Comparison of ENCODE assay signal across 32 mouse cellular contexts in genomic region chr10:40130126-40130525, GRCm38 (mm10). TPM values are rescaled to one million over a fixed set of nuclear protein-coding genes. Genes with fewer than 3 reads are reported as not detected.
A peak's percentile ranks its signal among the peaks of the same experiment; 100 is the strongest.
DNase-seq lines count a peak whose midpoint lies in the region; ATAC-seq lines count a peak whose summit lies in the region.
"Had no signal": no experiment of that assay in that cellular context is flagged by ENCODE, and none has a peak within 500 bp of the region (broad histone marks: within the 10 kb centered on the region; RNA-seq: fewer than 3 reads in every experiment).

No protein-coding gene starts in this region.

- 76% methylated on average over 1 of the region's 1 CpGs for WGBS in heart, embryonic 10.5 days
- 74% methylated on average over 1 of the region's 1 CpGs for WGBS in heart, embryonic 12.5 days
- 84% methylated on average over 1 of the region's 1 CpGs for WGBS in liver, embryonic 15.5 days (ENCODE audit: insufficient replicate concordance)
- WGBS in forebrain, embryonic 13.5 days, result 95% methylated on average over 1 of the region's 1 CpGs
- WGBS in kidney, embryonic 16.5 days, result 90% methylated on average over 1 of the region's 1 CpGs

- H3K4me1 ChIP-seq in heart, embryonic 10.5 days, result peaks cover 24% of the 10 kb centered on the region; the same call in 1 of the 2 replicates
- peaks cover 47% of the 10 kb centered on the region for H3K4me1 ChIP-seq in heart, embryonic 12.5 days (replicated peaks)
- peaks cover 97% of the 10 kb centered on the region for H3K4me1 ChIP-seq in liver, embryonic 15.5 days (replicated peaks)
- no peaks in the 10 kb centered on the region for H3K4me1 ChIP-seq in forebrain, embryonic 13.5 days
- 0 out of 2 replicates have a peak, but pooled peaks cover 2% of the 10 kb centered on the region for H3K4me1 ChIP-seq in kidney, embryonic 16.5 days (ENCODE audit: insufficient read depth, low read length)
- H3K4me1 ChIP-seq: hindbrain, embryonic 10.5 days; hindbrain, embryonic 15.5 days; limb, embryonic 12.5 days; neural tube, embryonic 12.5 days had no signal

- no peaks in the 10 kb centered on the region for H3K36me3 ChIP-seq in heart, embryonic 10.5 days
- no peaks in the 10 kb centered on the region for H3K36me3 ChIP-seq in heart, embryonic 12.5 days
- H3K36me3 ChIP-seq in liver, embryonic 15.5 days (replicated peaks), result peaks cover 45% of the 10 kb centered on the region
- H3K36me3 ChIP-seq in forebrain, embryonic 13.5 days (ENCODE audit: poor library complexity, severe bottlenecking), result no peaks in the 10 kb centered on the region
- H3K36me3 ChIP-seq in kidney, embryonic 16.5 days (ENCODE audit: insufficient read depth, low read length), result no peaks in the 10 kb centered on the region
- H3K36me3 ChIP-seq: hindbrain, embryonic 10.5 days; hindbrain, embryonic 15.5 days; limb, embryonic 12.5 days; neural tube, embryonic 12.5 days had no signal

- H3K9me3 ChIP-seq in heart, embryonic 10.5 days, result no peaks in the 10 kb centered on the region
- H3K9me3 ChIP-seq in heart, embryonic 12.5 days (replicated peaks), result no peaks in the 10 kb centered on the region
- no peaks in the 10 kb centered on the region for H3K9me3 ChIP-seq in liver, embryonic 15.5 days (replicated peaks)
- H3K9me3 ChIP-seq in forebrain, embryonic 13.5 days (replicated peaks), result no peaks in the 10 kb centered on the region
- no peaks in the 10 kb centered on the region for H3K9me3 ChIP-seq in kidney, embryonic 16.5 days (ENCODE audit: low read length)
- H3K9me3 ChIP-seq: hindbrain, embryonic 10.5 days; hindbrain, embryonic 15.5 days; limb, embryonic 12.5 days; neural tube, embryonic 12.5 days had no signal

- H3K4me3 ChIP-seq in heart, embryonic 10.5 days, result no peak overlapping the region
- no peak overlapping the region for H3K4me3 ChIP-seq in heart, embryonic 12.5 days
- H3K4me3 ChIP-seq in liver, embryonic 15.5 days (replicated peaks), result no peak overlapping the region
- H3K4me3 ChIP-seq in forebrain, embryonic 13.5 days, result no peak overlapping the region
- H3K4me3 ChIP-seq in kidney, embryonic 16.5 days (ENCODE audit: low read length), result no peak overlapping the region
- H3K4me3 ChIP-seq: erythroblast, embryonic 14.5 days; hindbrain, embryonic 10.5 days; hindbrain, embryonic 15.5 days; left cerebral cortex, adult 2 months; limb, embryonic 12.5 days; myocyte; neural tube, embryonic 12.5 days had no signal

- no peak overlapping the region for H3K4me2 ChIP-seq in heart, embryonic 12.5 days
- 0 out of 2 replicates have a peak overlapping the region, but pooled peaks have one; percentile 11 for H3K4me2 ChIP-seq in liver, embryonic 15.5 days
- H3K4me2 ChIP-seq in forebrain, embryonic 13.5 days, result no peak overlapping the region
- H3K4me2 ChIP-seq in kidney, embryonic 16.5 days (replicated peaks; ENCODE audit: low read depth, low read length), result no peak overlapping the region
- H3K4me2 ChIP-seq: hindbrain, embryonic 15.5 days; limb, embryonic 12.5 days; midbrain, embryonic 11.5 days; neural tube, embryonic 12.5 days had no signal

- DNase-seq in heart, embryonic 10.5 days (ENCODE audit: low spot score), result peak; percentile 64
- DNase-seq in thymus, postnatal 4 days, result peak; percentile 6
- no peak for DNase-seq in thymus, postnatal 14 days
- DNase-seq: adrenal gland, postnatal 14 days; cerebellum, adult 2 months; cerebellum, postnatal 14 days; forebrain, postnatal 0 days; gastrocnemius, postnatal 14 days; heart, adult 18-20 months; heart, postnatal 14 days; kidney, adult 2 months; kidney, postnatal 4 days; lung, adult 2 months; lung, postnatal 10 days; right cerebral cortex, adult 18-20 months; spleen, adult 18-20 months; thymus, adult 2 months had no signal

- H3K27ac ChIP-seq in heart, embryonic 10.5 days, result no peak overlapping the region
- no peak overlapping the region for H3K27ac ChIP-seq in heart, embryonic 12.5 days (ENCODE audit: poor library complexity, severe bottlenecking)
- peak overlapping the region; percentile 83 for H3K27ac ChIP-seq in liver, embryonic 15.5 days (replicated peaks)
- no peak overlapping the region for H3K27ac ChIP-seq in forebrain, embryonic 13.5 days
- H3K27ac ChIP-seq in kidney, embryonic 16.5 days (ENCODE audit: low read length), result no peak overlapping the region
- H3K27ac ChIP-seq: hindbrain, embryonic 10.5 days; hindbrain, embryonic 15.5 days; kidney, postnatal 0 days; left cerebral cortex, adult 2 months; limb, embryonic 12.5 days; neural tube, embryonic 12.5 days had no signal

- no peak for ATAC-seq in heart, embryonic 12.5 days (ENCODE audit: insufficient number of reproducible peaks, low FRiP score)
- ATAC-seq in liver, embryonic 15.5 days (ENCODE audit: insufficient read depth), result no peak
- ATAC-seq in forebrain, embryonic 13.5 days, result no peak
- ATAC-seq in kidney, embryonic 16.5 days (ENCODE audit: low FRiP score, low TSS enrichment), result no peak
- ATAC-seq: CD4-positive, CD25-positive, alpha-beta regulatory T cell, adult 4 months; forebrain, postnatal 0 days; inflammation-experienced regulatory T-cells, adult 6 months had no signal

- no peak overlapping the region for H3K9ac ChIP-seq in heart, embryonic 12.5 days
- no peak overlapping the region; the same call in 1 of the 2 replicates for H3K9ac ChIP-seq in liver, embryonic 15.5 days
- H3K9ac ChIP-seq in forebrain, embryonic 13.5 days, result no peak overlapping the region
- no peak overlapping the region for H3K9ac ChIP-seq in kidney, embryonic 16.5 days (replicated peaks; ENCODE audit: low read length)
- H3K9ac ChIP-seq: forebrain, postnatal 0 days; hindbrain, embryonic 15.5 days; limb, embryonic 12.5 days; neural tube, embryonic 12.5 days had no signal

- H3K27me3 ChIP-seq in heart, embryonic 10.5 days (ENCODE audit: insufficient read depth, poor library complexity, severe bottlenecking), result no peaks in the 10 kb centered on the region
- no peaks in the 10 kb centered on the region for H3K27me3 ChIP-seq in heart, embryonic 12.5 days (replicated peaks)
- H3K27me3 ChIP-seq in liver, embryonic 15.5 days, result no peaks in the 10 kb centered on the region
- H3K27me3 ChIP-seq in forebrain, embryonic 13.5 days, result no peaks in the 10 kb centered on the region
- no peaks in the 10 kb centered on the region for H3K27me3 ChIP-seq in kidney, embryonic 16.5 days (ENCODE audit: insufficient read depth, low read length)
- H3K27me3 ChIP-seq: hindbrain, embryonic 15.5 days; limb, embryonic 12.5 days; neural tube, embryonic 12.5 days had no signal

RNA-seq across cellular contexts. Expression of gene Slc16a10, which starts 11.9 kb away (rescaled TPM):
- 15.2 and 20.7 TPM in 2 replicates for polyA plus RNA-seq in heart, embryonic 10.5 days (2016; fragmentation: Nextera tagmentation; extraction: Ambion mirVana)
- 22.1 and 22.5 TPM in 2 replicates for polyA plus RNA-seq in heart, embryonic 12.5 days (2016; fragmentation: Nextera tagmentation; extraction: Ambion mirVana)
- 79.2 and 87.6 TPM in 2 replicates for polyA plus RNA-seq in liver, embryonic 15.5 days (2015; fragmentation: Nextera tagmentation; extraction: Ambion mirVana)
- polyA plus RNA-seq in forebrain, embryonic 13.5 days (2015; fragmentation: Nextera tagmentation; extraction: Ambion mirVana), result 3.1 and 6.8 TPM in 2 replicates
- polyA plus RNA-seq in kidney, embryonic 16.5 days (2015; fragmentation: Nextera tagmentation; extraction: Ambion mirVana), result 9.6 and 10.3 TPM in 2 replicates
